Mouse (Mus musculus) gastrocnemius, postnatal 10 days (tissue): ENCODE measurements around the gene Ankrd26. TPM values are rescaled to one million over a fixed set of nuclear protein-coding genes. Genes with fewer than 3 reads are reported as not detected.

ENCODE experiments used
- DNase-seq: peaks from one replicate; pipeline ENCODE4 v3.0.0; 2021; ENCODE audit warnings: mixed read lengths
- total RNA-seq, 2 experiments: library from RNA; stranded (reverse); gene quantifications; 2 replicates each; pipeline ENCODE4 v1.2.3; 2021

Ankrd26 gene
- total RNA-seq, 2 experiments from 2014 or later = 1.6 to 2.9 TPM

DNA sequence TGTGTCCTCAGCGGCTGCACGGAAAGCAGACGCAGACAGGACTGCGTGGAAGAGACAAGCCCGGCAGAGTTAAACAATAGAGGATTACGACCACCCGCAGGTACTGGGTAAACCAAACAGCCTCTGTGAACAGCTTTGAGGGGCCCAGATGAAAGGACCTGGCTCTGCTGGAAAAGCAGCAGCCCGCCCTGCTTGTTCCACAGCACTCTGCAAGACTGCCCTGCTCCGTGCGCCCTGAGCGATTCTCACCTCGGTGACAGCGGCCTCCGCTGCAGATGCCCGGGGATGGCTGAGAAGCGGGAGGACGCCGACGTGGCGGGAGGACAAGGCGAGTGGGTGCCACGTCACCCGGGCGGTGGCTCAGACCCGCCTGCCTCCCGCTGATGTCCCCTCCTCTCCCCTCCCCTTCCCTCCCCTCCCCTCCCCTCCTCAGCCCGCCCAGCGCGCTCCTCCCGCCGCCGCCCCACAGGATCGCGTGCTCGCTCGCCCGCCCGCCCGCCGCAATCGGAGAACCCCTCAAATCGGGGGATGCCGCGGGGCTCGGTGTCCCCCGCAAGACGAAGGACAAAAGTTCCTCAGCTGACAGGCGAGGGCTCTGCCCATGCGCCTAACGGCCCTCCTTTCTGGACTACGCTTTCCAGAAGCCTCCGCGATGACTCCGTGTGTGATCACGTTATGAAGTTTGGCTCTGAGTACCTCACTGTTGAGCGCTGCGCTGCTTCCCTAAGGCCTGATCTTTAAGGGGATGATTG, 82.9 kb downstream of the Ankrd26 start, which contains the start of gene Zfp9:
TSS of gene Zfp9 (minus strand) at position 364 of the 752 bp plus-strand sequence.
- DNase-seq = peak; percentile 83

GRCm38 (mm10) chr6:118477875-118478785, 83.9 kb downstream of the Ankrd26 start:
- DNase-seq = no peak

- no peak for DNase-seq
Observed at GRCm38 (mm10) chr6:118462069-118462705, 99.8 kb downstream of the Ankrd26 start.

- no peak for DNase-seq
Observed at GRCm38 (mm10) chr6:118457726-118458125, 104.3 kb downstream of the Ankrd26 start.

GRCm38 (mm10) chr6:118455042-118455631, 106.9 kb downstream of the Ankrd26 start, which contains the start of gene Zfp248:
Zfp248 (minus strand) TSS chr6:118455528.
- DNase-seq = peak; percentile 87

GRCm38 (mm10) chr6:118454452-118454851, 107.6 kb downstream of the Ankrd26 start:
- DNase-seq = no peak

Other genes with a start within 250 kb of the Ankrd26 start
- 10 to 100 TPM; 24.0 to 25.6 TPM for gene Bms1, start 142.8 kb downstream of the Ankrd26 start, total RNA-seq
- 1 to 10 TPM; 2.2 to 2.5 TPM for gene Zfp248, start 106.7 kb downstream of the Ankrd26 start, total RNA-seq
- 10 to 100 TPM in 1 of 2 experiments, 1 to 10 TPM in 1; 9.2 to 13.1 TPM for gene Zfp9, start 82.9 kb downstream of the Ankrd26 start, total RNA-seq